Mouse (Mus musculus) liver, embryonic 16.5 days (tissue): ENCODE measurements around the gene Higd2a. TPM values are rescaled to one million over a fixed set of nuclear protein-coding genes. Genes with fewer than 3 reads are reported as not detected.

Experiments used
- ATAC-seq: fragments of 200-750 bp; cut with Nextera tagmentation; 2 replicates; pipeline ENCODE4 v1.8.0; 2017; ENCODE audit warnings: low read depth, mild to moderate bottlenecking, moderate number of reproducible peaks, moderate library complexity
- H3K27ac ChIP-seq: fragments of 300-500 bp; sonication (generic); 2 replicates; pipeline ENCODE4 v1.5.1; 2014; ENCODE audit warnings: mild to moderate bottlenecking, low read length
- H3K27me3 ChIP-seq: fragments of 300-500 bp; sonication (generic); 2 replicates; pipeline ENCODE4 v1.6.1; 2014; ENCODE audit warnings: low read depth, low read length, mixed read lengths; ENCODE audit not compliant: control insufficient read depth, insufficient read depth
- H3K36me3 ChIP-seq: fragments of 300-500 bp; sonication (generic); 2 replicates; pipeline ENCODE4 v1.6.1; 2014; ENCODE audit warnings: mild to moderate bottlenecking; ENCODE audit not compliant: control insufficient read depth, insufficient read depth
- H3K4me1 ChIP-seq: fragments of 300-500 bp; sonication (generic); 2 replicates; pipeline ENCODE4 v1.6.1; 2014; ENCODE audit warnings: low read depth, low read length, mixed read lengths; ENCODE audit not compliant: control insufficient read depth
- H3K4me2 ChIP-seq: fragments of 300-500 bp; sonication (generic); 2 replicates; pipeline ENCODE4 v1.6.1; 2014; ENCODE audit warnings: low read depth, low read length, mixed read lengths
- H3K4me3 ChIP-seq: fragments of 300-500 bp; sonication (generic); 2 replicates; pipeline ENCODE4 v1.5.1; 2014; ENCODE audit warnings: low read depth, mild to moderate bottlenecking, low read length
- H3K9ac ChIP-seq: fragments of 300-500 bp; sonication (generic); 2 replicates; pipeline ENCODE4 v1.6.1; 2014; ENCODE audit warnings: low read depth, low read length
- H3K9me3 ChIP-seq: fragments of 300-500 bp; sonication (generic); replicated peaks from 2 replicates; pipeline ENCODE4 v1.6.1; 2016; ENCODE audit warnings: low read length; ENCODE audit not compliant: control insufficient read depth
- WGBS: fragments of 180-500 bp; shearing (Covaris S2); extraction: QIAGEN DNeasy Blood & Tissue Kit; methylation state at CpG from one replicate; pipeline ENCODE4 v1.1.7; 2014; ENCODE audit not compliant: insufficient replicate concordance; 5-methylcytosine and 5-hydroxymethylcytosine counted together
- polyA plus RNA-seq: library from polyadenylated mRNA; unstranded; fragments of >200 nt; fragmentation: Nextera tagmentation; extraction: Ambion mirVana; gene quantifications from 2 replicates; pipeline ENCODE4 v1.2.1, GENCODE M21; 2015

The Higd2a gene
- 102 and 108 TPM in 2 replicates for polyA plus RNA-seq

- Histone ChIP-seq H3K4me3 (peak within 1 kb of the TSS; percentile 82), H3K9me3 (no peaks in the 10 kb centered on the region), H3K27ac (peak within 1 kb of the TSS; percentile 73), H3K9ac (peak within 1 kb of the TSS; percentile 84), H3K4me1 (peaks cover 10% of the 10 kb centered on the region), H3K4me2 (peak within 1 kb of the TSS; percentile 86), H3K27me3 (no peaks in the 10 kb centered on the region), H3K36me3 (no peaks in the 10 kb centered on the region; the same call in 1 of the 2 replicates)
- WGBS = under 1% methylated on average over 51 of the region's 51 CpGs
- ATAC-seq = peak; percentile 98
These were observed at the start of gene Higd2a, which contains the start of gene Nop16 for GRCm38 (mm10) chr13:54589996-54590951. Gene Higd2a (plus strand): TSS chr13:54590207. Gene Nop16 (minus strand): TSS chr13:54590090.

DNA sequence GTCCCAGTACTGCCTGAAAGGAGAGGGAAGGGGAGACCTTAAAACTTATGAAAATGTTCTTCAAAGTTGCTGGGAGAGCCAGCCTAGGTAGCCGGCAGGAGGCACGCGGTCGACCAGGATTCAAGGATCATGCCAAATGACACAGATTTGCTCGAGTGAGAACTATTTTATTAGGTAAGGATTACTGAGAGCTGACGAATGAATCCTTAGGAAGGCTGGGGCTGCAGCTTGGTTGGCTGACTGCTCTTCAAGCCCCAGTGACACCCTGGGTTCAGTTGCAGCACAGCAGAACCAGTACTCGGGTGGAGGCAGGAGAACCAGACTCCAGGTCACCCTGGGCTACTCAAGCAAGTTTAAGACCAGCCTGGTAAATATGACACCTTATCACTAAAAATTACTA, 42.0 kb upstream of the Higd2a start:
- 71% methylated on average over 7 of the region's 7 CpGs for WGBS
- no peak overlapping the region for H3K4me3 ChIP-seq
- no peak overlapping the region for H3K27ac ChIP-seq
- no peak for ATAC-seq
- no peaks in the 10 kb centered on the region for H3K27me3 ChIP-seq
- peaks cover 6% of the 10 kb centered on the region; the same call in 1 of the 2 replicates for H3K36me3 ChIP-seq
- no peak overlapping the region for H3K4me2 ChIP-seq
- no peak overlapping the region for H3K9ac ChIP-seq
- no peaks in the 10 kb centered on the region for H3K9me3 ChIP-seq
- no peaks in the 10 kb centered on the region for H3K4me1 ChIP-seq

DNA sequence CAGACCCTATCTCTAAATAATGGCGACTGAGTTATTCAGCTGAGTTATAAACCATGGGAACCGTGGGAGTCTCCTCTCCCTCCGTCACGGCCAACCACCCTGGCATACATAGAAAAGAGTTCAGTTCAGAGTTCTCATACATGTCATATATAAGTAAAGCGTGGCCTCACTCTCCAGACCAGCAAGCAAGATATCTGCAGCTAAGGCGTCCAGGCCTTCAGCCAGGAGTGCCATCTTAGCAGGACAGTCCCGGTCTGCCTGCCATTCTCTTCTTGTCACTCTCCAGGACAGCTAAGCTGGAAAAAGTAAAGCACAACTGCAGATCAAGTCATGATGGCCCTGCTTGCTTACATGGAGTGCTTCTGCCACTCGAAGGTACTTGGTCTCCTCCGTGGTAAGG, 33.8 kb upstream of the Higd2a start:
- no peak for ATAC-seq
- 85% methylated on average over 9 of the region's 9 CpGs for WGBS

GRCm38 (mm10) chr13:54556796-54557195, 33.2 kb upstream of the Higd2a start:
- H3K27ac ChIP-seq = no peak overlapping the region
- H3K4me2 ChIP-seq = no peak overlapping the region
- no peak for ATAC-seq
- H3K36me3 ChIP-seq = peaks cover 24% of the 10 kb centered on the region
- WGBS = 74% methylated on average over 3 of the region's 3 CpGs
- H3K27me3 ChIP-seq = no peaks in the 10 kb centered on the region
- no peak overlapping the region for H3K4me3 ChIP-seq
- H3K9me3 ChIP-seq = no peaks in the 10 kb centered on the region
- H3K4me1 ChIP-seq = no peaks in the 10 kb centered on the region
- H3K9ac ChIP-seq = no peak overlapping the region

More for the DNA sequence above, 33.8 kb upstream of the Higd2a start:
- H3K4me2 ChIP-seq = no peak overlapping the region
- peaks cover 21% of the 10 kb centered on the region for H3K36me3 ChIP-seq
- no peak overlapping the region for H3K27ac ChIP-seq
- no peaks in the 10 kb centered on the region for H3K27me3 ChIP-seq
- H3K4me3 ChIP-seq = no peak overlapping the region
- no peak overlapping the region for H3K9ac ChIP-seq
- H3K9me3 ChIP-seq = no peaks in the 10 kb centered on the region
- no peaks in the 10 kb centered on the region for H3K4me1 ChIP-seq

DNA sequence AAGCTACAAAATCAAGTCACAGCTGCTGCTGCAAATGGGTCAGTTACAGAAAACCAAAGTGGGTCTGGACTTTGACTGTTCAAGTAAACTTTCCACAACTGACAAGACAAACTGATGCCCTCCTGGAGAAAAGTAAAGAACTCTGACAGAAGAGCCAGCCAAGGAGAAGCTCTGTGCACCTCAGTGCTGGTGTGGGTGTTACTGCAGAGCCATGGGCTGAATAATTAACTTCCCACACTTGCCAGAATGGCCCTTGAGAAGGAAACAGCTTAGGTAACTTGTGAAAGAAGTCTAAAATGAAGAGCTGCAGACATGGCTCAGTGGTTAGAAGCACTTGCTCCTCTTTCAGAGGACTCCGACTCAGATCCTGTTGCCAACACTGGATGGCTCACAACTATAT, 32.4 kb upstream of the Higd2a start:
- no peak overlapping the region for H3K4me3 ChIP-seq
- H3K36me3 ChIP-seq = peaks cover 24% of the 10 kb centered on the region
- H3K27me3 ChIP-seq = no peaks in the 10 kb centered on the region
- H3K4me1 ChIP-seq = no peaks in the 10 kb centered on the region
- H3K9ac ChIP-seq = no peak overlapping the region
- no peaks in the 10 kb centered on the region for H3K9me3 ChIP-seq
- H3K4me2 ChIP-seq = no peak overlapping the region
- no peak for ATAC-seq
- H3K27ac ChIP-seq = no peak overlapping the region
- 95% methylated on average over 1 of the region's 1 CpGs for WGBS

DNA sequence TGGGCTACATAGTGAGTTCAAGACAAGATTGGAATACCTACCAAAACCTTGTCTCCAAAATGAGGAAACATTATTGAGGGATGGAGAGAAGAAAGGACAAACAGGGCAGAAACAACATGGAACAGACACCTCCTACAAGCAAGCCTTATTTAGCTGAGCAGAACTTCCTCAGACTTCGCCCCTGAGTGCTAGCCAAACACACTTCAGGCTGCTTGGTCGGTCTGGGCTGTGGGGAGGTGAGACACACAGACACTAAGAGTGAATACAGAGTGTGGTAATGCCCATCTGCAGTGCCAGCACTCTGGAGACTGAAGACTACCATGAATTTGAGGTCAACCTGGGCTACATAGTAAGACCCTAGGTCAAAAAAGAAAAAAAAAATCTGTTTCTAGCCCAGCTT, 30.4 kb upstream of the Higd2a start:
- no peaks in the 10 kb centered on the region for H3K9me3 ChIP-seq
- no peak overlapping the region for H3K27ac ChIP-seq
- H3K9ac ChIP-seq = no peak overlapping the region
- no peaks in the 10 kb centered on the region for H3K27me3 ChIP-seq
- no peak overlapping the region for H3K4me3 ChIP-seq
- ATAC-seq = no peak
- WGBS = 74% methylated on average over 2 of the region's 2 CpGs
- H3K4me1 ChIP-seq = peaks cover 9% of the 10 kb centered on the region
- peaks cover 24% of the 10 kb centered on the region for H3K36me3 ChIP-seq
- no peak overlapping the region for H3K4me2 ChIP-seq

GRCm38 (mm10) chr13:54560608-54561007, 29.4 kb upstream of the Higd2a start:
- 87% methylated on average over 7 of the region's 7 CpGs for WGBS
- Histone ChIP-seq H3K4me2 (no peak overlapping the region), H3K9ac (no peak overlapping the region), H3K4me3 (no peak overlapping the region), H3K27me3 (no peaks in the 10 kb centered on the region), H3K4me1 (peaks cover 13% of the 10 kb centered on the region), H3K9me3 (no peaks in the 10 kb centered on the region), H3K36me3 (peaks cover 24% of the 10 kb centered on the region), H3K27ac (no peak overlapping the region)
- no peak for ATAC-seq

GRCm38 (mm10) chr13:54562562-54562961, 27.4 kb upstream of the Higd2a start:
- Histone ChIP-seq H3K9ac (no peak overlapping the region), H3K4me3 (no peak overlapping the region), H3K27me3 (no peaks in the 10 kb centered on the region), H3K27ac (no peak overlapping the region), H3K4me1 (peaks cover 16% of the 10 kb centered on the region), H3K36me3 (peaks cover 21% of the 10 kb centered on the region), H3K4me2 (no peak overlapping the region), H3K9me3 (no peaks in the 10 kb centered on the region)
- 67% methylated on average over 7 of the region's 7 CpGs for WGBS
- no peak for ATAC-seq
